Mouse (Mus musculus): ENCODE results near the gene Rab38. TPM values are rescaled to one million over a fixed set of nuclear protein-coding genes. Genes with fewer than 3 reads are reported as not detected.
A peak's percentile ranks its signal among the peaks of the same experiment; 100 is the strongest.

Rab38 gene
- polyA plus RNA-seq (2015; fragmentation: Nextera tagmentation; extraction: Ambion mirVana) = 60.3 and 60.5 TPM in 2 replicates

- Histone ChIP-seq H3K9me3 (ENCODE audit: control insufficient read depth, low read length) (no peaks in the 10 kb centered on the region), H3K4me2 (replicated peaks; ENCODE audit: low read depth) (peak within 1 kb of the TSS; percentile 79), H3K4me3 (ENCODE audit: low read depth, low read length) (peak within 1 kb of the TSS; percentile 59), H3K4me1 (replicated peaks; ENCODE audit: control insufficient read depth, insufficient read depth) (no peaks in the 10 kb centered on the region), H3K36me3 (ENCODE audit: control insufficient read depth, insufficient read depth, low read length) (no peaks in the 10 kb centered on the region), H3K27ac (replicated peaks) (peak within 1 kb of the TSS; percentile 83), H3K9ac (ENCODE audit: low read length) (peak within 1 kb of the TSS; percentile 68), H3K27me3 (ENCODE audit: control insufficient read depth, insufficient read depth, low read length) (no peaks in the 10 kb centered on the region)
- ATAC-seq (ENCODE audit: low FRiP score, low TSS enrichment) (peak; percentile 99), DNase-seq (ENCODE audit: low spot score) (peak; percentile 82)
- no peak for TF ChIP-seq CTCF (IDR thresholded peaks at IDR 0.05; ENCODE audit: low read depth)
- TF ChIP-seq EP300 (optimal IDR thresholded peaks at IDR 0.05) = no peak
- WGBS = 2% methylated on average over 35 of the region's 35 CpGs
These were observed at the start of gene Rab38 for GRCm38 (mm10) chr7:88429786-88430691. Gene Rab38, plus strand, starts transcription at chr7:88430273.

- DNase-seq (ENCODE audit: low spot score) (no peak), ATAC-seq (ENCODE audit: low FRiP score, low TSS enrichment) (no peak)
- Histone ChIP-seq H3K4me2 (replicated peaks; ENCODE audit: low read depth) (no peak overlapping the region), H3K36me3 (ENCODE audit: control insufficient read depth, insufficient read depth, low read length) (no peaks in the 10 kb centered on the region), H3K9ac (ENCODE audit: low read length) (no peak overlapping the region), H3K27me3 (ENCODE audit: control insufficient read depth, insufficient read depth, low read length) (no peaks in the 10 kb centered on the region), H3K27ac (replicated peaks) (no peak overlapping the region), H3K4me1 (replicated peaks; ENCODE audit: control insufficient read depth, insufficient read depth) (no peaks in the 10 kb centered on the region), H3K9me3 (ENCODE audit: control insufficient read depth, low read length) (no peaks in the 10 kb centered on the region), H3K4me3 (ENCODE audit: low read depth, low read length) (no peak overlapping the region)
- WGBS = 57% methylated on average over 1 of the region's 1 CpGs
- TF ChIP-seq EP300 (optimal IDR thresholded peaks at IDR 0.05) (no peak), CTCF (IDR thresholded peaks at IDR 0.05; ENCODE audit: low read depth) (no peak)
These were observed 35.5 kb upstream of the Rab38 start for GRCm38 (mm10) chr7:88394568-88394967.

GRCm38 (mm10) chr7:88395745-88396144, 34.3 kb upstream of the Rab38 start:
- no peak for DNase-seq (ENCODE audit: low spot score)

GRCm38 (mm10) chr7:88405311-88405710, 24.8 kb upstream of the Rab38 start:
- 97% methylated on average over 1 of the region's 1 CpGs for WGBS
- no peak overlapping the region for H3K9ac ChIP-seq (ENCODE audit: low read length)
- H3K4me1 ChIP-seq (replicated peaks; ENCODE audit: control insufficient read depth, insufficient read depth) = no peaks in the 10 kb centered on the region
- no peak for ATAC-seq (ENCODE audit: low FRiP score, low TSS enrichment)
- no peaks in the 10 kb centered on the region for H3K27me3 ChIP-seq (ENCODE audit: control insufficient read depth, insufficient read depth, low read length)
- no peaks in the 10 kb centered on the region for H3K9me3 ChIP-seq (ENCODE audit: control insufficient read depth, low read length)
- no peak overlapping the region for H3K4me3 ChIP-seq (ENCODE audit: low read depth, low read length)
- no peak overlapping the region for H3K27ac ChIP-seq (replicated peaks)
- H3K36me3 ChIP-seq (ENCODE audit: control insufficient read depth, insufficient read depth, low read length) = no peaks in the 10 kb centered on the region
- no peak overlapping the region for H3K4me2 ChIP-seq (replicated peaks; ENCODE audit: low read depth)
- no peak for DNase-seq (ENCODE audit: low spot score)
- no peak for TF ChIP-seq EP300 (optimal IDR thresholded peaks at IDR 0.05)

More at GRCm38 (mm10) chr7:88395745-88396144, 34.3 kb upstream of the Rab38 start:
- Histone ChIP-seq H3K27me3 (ENCODE audit: control insufficient read depth, insufficient read depth, low read length) (no peaks in the 10 kb centered on the region), H3K4me2 (replicated peaks; ENCODE audit: low read depth) (no peak overlapping the region), H3K9ac (ENCODE audit: low read length) (no peak overlapping the region), H3K27ac (replicated peaks) (no peak overlapping the region), H3K4me3 (ENCODE audit: low read depth, low read length) (no peak overlapping the region), H3K9me3 (ENCODE audit: control insufficient read depth, low read length) (no peaks in the 10 kb centered on the region), H3K36me3 (ENCODE audit: control insufficient read depth, insufficient read depth, low read length) (no peaks in the 10 kb centered on the region), H3K4me1 (replicated peaks; ENCODE audit: control insufficient read depth, insufficient read depth) (no peaks in the 10 kb centered on the region)
- TF ChIP-seq CTCF (IDR thresholded peaks at IDR 0.05; ENCODE audit: low read depth) (no peak), EP300 (optimal IDR thresholded peaks at IDR 0.05) (no peak)
- 12% methylated on average over 2 of the region's 2 CpGs for WGBS
- no peak for ATAC-seq (ENCODE audit: low FRiP score, low TSS enrichment)

GRCm38 (mm10) chr7:88406466-88406865, 23.6 kb upstream of the Rab38 start:
- 71% methylated on average over 2 of the region's 2 CpGs for WGBS
- Histone ChIP-seq H3K27ac (replicated peaks) (no peak overlapping the region), H3K9ac (ENCODE audit: low read length) (no peak overlapping the region), H3K9me3 (ENCODE audit: control insufficient read depth, low read length) (no peaks in the 10 kb centered on the region), H3K36me3 (ENCODE audit: control insufficient read depth, insufficient read depth, low read length) (no peaks in the 10 kb centered on the region), H3K4me3 (ENCODE audit: low read depth, low read length) (no peak overlapping the region), H3K27me3 (ENCODE audit: control insufficient read depth, insufficient read depth, low read length) (no peaks in the 10 kb centered on the region), H3K4me1 (replicated peaks; ENCODE audit: control insufficient read depth, insufficient read depth) (no peaks in the 10 kb centered on the region), H3K4me2 (replicated peaks; ENCODE audit: low read depth) (no peak overlapping the region)
- DNase-seq (ENCODE audit: low spot score) (no peak), ATAC-seq (ENCODE audit: low FRiP score, low TSS enrichment) (no peak)
- TF ChIP-seq CTCF (IDR thresholded peaks at IDR 0.05; ENCODE audit: low read depth) (no peak), EP300 (optimal IDR thresholded peaks at IDR 0.05) (no peak)

DNA sequence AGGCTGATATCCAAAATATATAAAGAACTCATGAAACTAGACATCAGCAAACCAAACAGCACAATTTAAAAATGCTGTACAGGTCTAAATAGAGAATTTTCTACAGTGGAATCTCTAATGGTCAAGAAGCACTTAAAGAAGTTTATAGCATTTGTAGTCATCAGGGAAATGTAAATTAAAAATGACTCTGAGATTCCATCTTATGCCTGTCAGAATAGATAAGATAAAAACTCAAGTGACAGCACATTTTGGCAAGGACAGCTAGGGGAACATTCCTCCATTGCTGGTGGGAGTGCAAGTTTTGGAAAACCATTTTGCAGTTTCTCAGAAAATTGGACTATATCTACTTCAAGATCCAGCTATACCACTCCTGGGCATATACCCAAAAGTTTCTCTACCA, 8.3 kb upstream of the Rab38 start:
- Histone ChIP-seq H3K9ac (ENCODE audit: low read length) (no peak overlapping the region), H3K27ac (replicated peaks) (no peak overlapping the region), H3K36me3 (ENCODE audit: control insufficient read depth, insufficient read depth, low read length) (no peaks in the 10 kb centered on the region), H3K4me3 (ENCODE audit: low read depth, low read length) (no peak overlapping the region), H3K4me2 (replicated peaks; ENCODE audit: low read depth) (no peak overlapping the region), H3K27me3 (ENCODE audit: control insufficient read depth, insufficient read depth, low read length) (no peaks in the 10 kb centered on the region), H3K4me1 (replicated peaks; ENCODE audit: control insufficient read depth, insufficient read depth) (no peaks in the 10 kb centered on the region), H3K9me3 (ENCODE audit: control insufficient read depth, low read length) (no peaks in the 10 kb centered on the region)
- TF ChIP-seq EP300 (optimal IDR thresholded peaks at IDR 0.05) (no peak), CTCF (IDR thresholded peaks at IDR 0.05; ENCODE audit: low read depth) (no peak)
- ATAC-seq (ENCODE audit: low FRiP score, low TSS enrichment) (no peak), DNase-seq (ENCODE audit: low spot score) (no peak)

Measured in stomach, postnatal 0 days (tissue).